Mouse (Mus musculus) effector memory CD4-positive, alpha-beta T cell, adult 7 months (primary cell): ENCODE measurements around the gene Hist1h2ad. TPM values are rescaled to one million over a fixed set of nuclear protein-coding genes. Genes with fewer than 3 reads are reported as not detected.

Experiments
- polyA plus RNA-seq: library from polyadenylated mRNA; unstranded; fragments of 100-300 nt; shearing (Covaris generic); gene quantifications from one replicate; pipeline ENCODE4 v1.2.1, GENCODE M21; 2017

The Hist1h2ad gene
- polyA plus RNA-seq, result not detected

GRCm38 (mm10) chr13:23573898-23574524, at the start of gene Hist1h2ad, which contains the start of gene Hist1h2bf:
TSS of gene Hist1h2ad (plus strand) at chr13:23574381.
TSS of gene Hist1h2bf (minus strand) at chr13:23574196.

GRCm38 (mm10) chr13:23530901-23531875, 43.0 kb upstream of the Hist1h2ad start, which contains the start of gene Hist1h4h:
TSS of gene Hist1h4h (plus strand) at chr13:23531050.

DNA sequence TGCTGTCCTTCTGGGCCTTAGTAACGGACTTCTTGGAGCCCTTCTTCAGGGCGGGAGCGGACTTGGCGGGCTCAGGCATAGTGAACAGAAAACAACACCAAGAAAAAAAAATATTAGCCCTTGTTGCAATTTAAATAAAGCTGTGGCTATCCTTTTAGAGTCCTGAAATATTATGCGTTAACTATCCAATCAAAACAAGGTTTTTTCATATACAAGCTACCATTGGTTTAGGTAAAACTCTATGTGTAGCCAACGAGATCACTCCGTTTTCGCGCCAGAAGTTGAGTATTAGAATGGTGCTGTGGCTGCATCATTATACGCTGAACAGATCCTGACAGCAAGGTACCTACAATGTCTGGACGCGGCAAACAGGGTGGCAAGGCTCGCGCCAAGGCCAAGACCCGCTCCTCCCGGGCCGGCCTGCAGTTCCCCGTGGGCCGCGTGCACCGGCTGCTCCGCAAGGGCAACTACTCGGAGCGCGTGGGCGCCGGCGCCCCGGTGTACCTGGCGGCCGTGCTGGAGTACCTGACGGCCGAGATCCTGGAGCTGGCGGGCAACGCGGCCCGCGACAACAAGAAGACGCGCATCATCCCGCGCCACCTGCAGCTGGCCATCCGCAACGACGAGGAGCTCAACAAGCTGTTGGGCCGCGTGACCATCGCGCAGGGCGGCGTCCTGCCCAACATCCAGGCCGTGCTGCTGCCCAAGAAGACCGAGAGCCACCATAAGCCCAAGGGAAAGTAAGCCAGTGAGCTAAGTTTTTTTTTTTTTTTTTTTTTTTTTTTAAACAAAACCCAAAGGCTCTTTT, 40.4 kb upstream of the Hist1h2ad start, which contains the start of gene Hist1h2af:
Gene Hist1h2af (plus strand): TSS at position 347 of the 808 bp plus-strand sequence.

DNA sequence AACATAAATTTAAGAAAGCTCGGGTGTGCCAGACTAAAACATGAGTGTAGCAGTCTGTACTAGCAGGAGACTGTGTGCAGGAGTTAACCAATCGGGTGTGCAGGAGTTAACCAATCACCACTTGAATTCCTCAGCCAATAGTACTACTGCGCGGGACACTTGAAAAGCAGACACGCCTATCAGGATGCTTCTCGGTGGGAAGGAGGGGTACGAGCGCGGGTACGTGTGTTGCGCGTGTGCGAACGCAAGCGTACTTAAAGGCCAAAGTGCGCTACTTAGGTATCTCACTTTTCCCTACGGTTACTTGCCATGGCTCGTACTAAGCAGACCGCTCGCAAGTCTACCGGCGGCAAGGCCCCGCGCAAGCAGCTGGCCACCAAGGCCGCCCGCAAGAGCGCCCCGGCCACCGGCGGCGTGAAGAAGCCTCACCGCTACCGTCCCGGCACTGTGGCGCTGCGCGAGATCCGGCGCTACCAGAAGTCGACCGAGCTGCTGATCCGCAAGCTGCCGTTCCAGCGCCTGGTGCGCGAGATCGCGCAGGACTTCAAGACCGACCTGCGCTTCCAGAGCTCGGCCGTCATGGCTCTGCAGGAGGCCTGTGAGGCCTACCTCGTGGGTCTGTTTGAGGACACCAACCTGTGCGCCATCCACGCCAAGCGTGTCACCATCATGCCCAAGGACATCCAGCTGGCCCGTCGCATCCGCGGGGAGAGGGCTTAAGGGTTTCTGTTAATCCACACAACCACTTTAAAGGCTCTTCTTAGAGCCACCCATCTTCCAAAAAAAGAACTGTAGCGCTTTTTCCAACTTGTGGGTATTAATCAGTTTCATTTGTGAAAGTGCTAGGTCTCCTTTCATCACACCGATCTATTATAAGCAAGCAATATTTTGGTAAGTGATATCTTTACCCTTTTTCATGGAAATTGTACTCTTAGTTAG, 38.8 kb upstream of the Hist1h2ad start, which contains the start of gene Hist1h3g:
Gene Hist1h3g (plus strand): TSS at position 286 of the 939 bp plus-strand sequence.

GRCm38 (mm10) chr13:23542999-23543607, 31.1 kb upstream of the Hist1h2ad start, which contains the start of gene Hist1h2bh:
TSS of gene Hist1h2bh (minus strand) at chr13:23543392.

GRCm38 (mm10) chr13:23543965-23544786, 30.0 kb upstream of the Hist1h2ad start, which contains the start of gene Hist1h3f:
TSS of gene Hist1h3f (plus strand) at chr13:23544052.

DNA sequence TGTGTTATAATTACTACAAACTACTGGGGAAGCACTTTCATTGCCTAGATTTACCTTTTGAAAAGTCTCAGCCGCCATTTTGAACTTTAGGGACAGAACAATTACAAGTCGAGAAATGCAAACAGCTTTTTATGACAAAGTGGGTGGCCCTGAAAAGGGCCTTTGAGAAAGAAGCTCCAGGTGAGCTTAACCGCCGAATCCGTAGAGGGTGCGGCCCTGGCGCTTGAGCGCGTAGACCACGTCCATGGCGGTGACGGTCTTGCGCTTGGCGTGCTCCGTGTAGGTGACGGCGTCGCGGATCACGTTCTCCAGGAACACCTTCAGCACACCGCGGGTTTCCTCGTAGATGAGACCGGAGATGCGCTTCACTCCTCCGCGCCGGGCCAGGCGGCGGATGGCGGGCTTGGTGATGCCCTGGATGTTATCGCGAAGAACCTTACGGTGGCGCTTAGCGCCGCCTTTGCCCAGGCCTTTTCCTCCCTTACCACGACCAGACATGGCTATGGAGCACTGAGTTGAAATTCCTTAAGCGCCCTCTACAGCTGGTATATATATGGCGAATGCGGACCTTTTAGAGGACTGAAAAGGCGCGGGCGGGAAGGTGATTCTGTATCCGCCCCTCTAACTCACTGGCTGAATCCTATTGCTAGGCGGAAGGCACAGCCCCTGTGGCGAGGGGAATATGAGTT, 22.9 kb upstream of the Hist1h2ad start, which contains the start of gene Hist1h4f:
Gene Hist1h4f (minus strand): TSS at position 503 of the 689 bp plus-strand sequence.

DNA sequence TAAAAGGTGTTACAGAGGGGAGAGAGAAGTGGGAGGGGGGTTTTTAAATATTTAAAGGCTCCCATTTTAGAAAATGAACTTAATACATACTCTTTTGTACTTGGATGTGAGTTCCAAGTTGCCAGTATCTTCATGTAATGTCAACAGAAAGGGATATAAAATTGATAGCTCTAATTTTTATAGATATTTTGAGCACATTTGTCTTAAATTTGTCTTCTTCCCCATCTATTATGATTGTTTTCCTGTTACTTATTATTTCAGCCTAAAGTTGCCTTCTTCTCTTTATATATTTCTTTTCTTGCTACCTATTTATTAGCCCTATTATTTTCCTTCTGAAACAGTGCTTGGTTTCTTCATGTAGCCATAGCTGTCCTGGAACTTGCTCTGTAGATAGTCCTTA, 21.2 kb upstream of the Hist1h2ad start, which contains the start of gene Hist1h1d:
Gene Hist1h1d (plus strand): TSS at position 301 of the 400 bp plus-strand sequence.

GRCm38 (mm10) chr13:23561883-23562659, 12.1 kb upstream of the Hist1h2ad start, which contains the start of gene Hist1h3e:
TSS of gene Hist1h3e (minus strand) at chr13:23562369.

GRCm38 (mm10) chr13:23571022-23571503, 3.1 kb upstream of the Hist1h2ad start, which contains the start of the genes Hist1h2ae and Hist1h2bg:
TSS of gene Hist1h2ae (minus strand) at chr13:23571220.
TSS of gene Hist1h2bg (plus strand) at chr13:23571396.

DNA sequence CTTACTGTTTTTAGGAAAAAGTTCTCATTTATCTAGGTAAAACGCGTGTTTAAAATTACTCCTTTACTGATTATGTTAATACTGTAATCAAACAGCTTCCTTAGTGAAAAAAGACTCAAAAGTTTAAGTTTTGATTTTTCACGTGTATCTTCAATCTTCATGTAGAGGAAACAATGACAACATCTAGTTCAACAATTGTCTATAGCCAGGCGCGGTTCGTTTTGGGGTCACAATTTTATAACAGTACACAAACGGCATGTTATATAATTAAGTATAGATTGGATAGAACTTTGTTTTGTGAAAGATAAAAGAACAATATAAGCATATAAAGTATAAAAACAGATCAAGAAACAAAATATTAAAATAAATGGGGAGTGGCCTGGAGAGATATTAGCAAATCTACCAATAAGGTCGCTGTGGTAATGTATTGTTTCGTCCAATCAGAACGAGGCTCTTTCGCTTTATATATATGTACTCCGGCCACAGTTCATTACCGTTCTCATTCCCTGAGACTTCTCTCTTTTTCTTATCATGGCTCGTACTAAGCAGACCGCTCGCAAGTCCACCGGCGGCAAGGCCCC, 1.2 kb downstream of the Hist1h2ad start, which contains the start of gene Hist1h3d:
Gene Hist1h3d (plus strand): TSS at position 493 of the 581 bp plus-strand sequence.

GRCm38 (mm10) chr13:23581408-23582218, 7.4 kb downstream of the Hist1h2ad start, which contains the start of gene Hist1h4d:
TSS of gene Hist1h4d (plus strand) at chr13:23581598.

GRCm38 (mm10) chr13:23620733-23621531, 46.8 kb downstream of the Hist1h2ad start, which contains the start of gene Hist1h2be:
TSS of gene Hist1h2be (minus strand) at chr13:23621124.

GRCm38 (mm10) chr13:23622175-23622671, 48.0 kb downstream of the Hist1h2ad start, which contains the start of gene Hist1h1e:
TSS of gene Hist1h1e (minus strand) at chr13:23622558.

